8 mouse cellular contexts compared by ENCODE assay signal in genomic region chr7:118437101-118437802, GRCm38 (mm10). TPM values are rescaled to one million over a fixed set of nuclear protein-coding genes. Genes with fewer than 3 reads are reported as not detected.
DNase-seq lines count a peak whose midpoint lies in the region; ATAC-seq lines count a peak whose summit lies in the region.

No protein-coding gene starts in this region.

- intact Hi-C loops in gastrocnemius, postnatal 36 days (cut with DNase I) = no loop called here
- intact Hi-C loops in left cerebral cortex, postnatal 10 days (cut with DNase I) = no loop called here

- DNase-seq in gastrocnemius, postnatal 10 days = peak; percentile 53
- no peak for DNase-seq in gastrocnemius, postnatal 36 days
- DNase-seq in right cerebral cortex, postnatal 14 days = peak; percentile 43
- DNase-seq in right cerebral cortex, postnatal 36 days (ENCODE audit: low spot score in 2 of 2) = no peak
- peak; percentile 31 for DNase-seq in c-Kit-positive CD71-positive TER-119-negative erythroid progenitor cells, embryonic 14.5 days (ENCODE audit: low read depth)
- DNase-seq in left cerebral cortex, postnatal 10 days (ENCODE audit: extremely low spot score in 1 of 2, low spot score in 2 of 2) = no peak
- DNase-seq in heart, adult 8-10 months (ENCODE audit: low spot score) = no peak

- ATAC-seq in megakaryocyte, adult 5-6 weeks (ENCODE audit: poor library complexity, severe bottlenecking) = peak; percentile 88

RNA-seq across cellular contexts. Expression of gene Syt17, which starts 10.8 kb away (rescaled TPM):
- total RNA-seq in gastrocnemius, postnatal 10 days (2021) = 1 to 10 TPM; 1.4 to 2.2 TPM
- total RNA-seq in gastrocnemius, postnatal 36 days (2021) = under 1 TPM; 0.27 to 0.38 TPM
- not detected in 2 replicates for total RNA-seq in megakaryocyte, adult 5-6 weeks (2015)
- not detected in 2 replicates for total RNA-seq in megakaryocyte, adult 5-6 weeks (2017)
- 10 to 100 TPM; 47.9 to 51.3 TPM for total RNA-seq in left cerebral cortex, postnatal 10 days (2021)
- total RNA-seq in heart, adult 8-10 months (2022) = 1 to 10 TPM in 1 of 4 experiments, under 1 TPM in 3; 0.84 to 1.0 (median 0.96) TPM

RNA-seq across cellular contexts. Expression of gene Itpripl2, which starts 54.5 kb away (rescaled TPM):
- 10 to 100 TPM; 21.3 to 29.2 TPM for total RNA-seq in gastrocnemius, postnatal 10 days (2021)
- total RNA-seq in gastrocnemius, postnatal 36 days (2021) = 1 to 10 TPM; 8.0 to 8.8 TPM
- total RNA-seq in megakaryocyte, adult 5-6 weeks (2015) = 16.5 and 17.1 TPM in 2 replicates
- 32.1 and 36.1 TPM in 2 replicates for total RNA-seq in megakaryocyte, adult 5-6 weeks (2017)
- total RNA-seq in left cerebral cortex, postnatal 10 days (2021) = 1 to 10 TPM; 3.6 to 3.9 TPM
- total RNA-seq in heart, adult 8-10 months (2022) = 10 to 100 TPM; 15.0 to 23.1 (median 19.3) TPM

Comparison
In these comparisons a context has a peak if more than half of its experiments do, and no peak if none do; other contexts are left out.
1. DNase-seq: peak in gastrocnemius, postnatal 10 days (single experiment), right cerebral cortex, postnatal 14 days (single experiment) and c-Kit-positive CD71-positive TER-119-negative erythroid progenitor cells, embryonic 14.5 days (single experiment); none in gastrocnemius, postnatal 36 days (0 of 2), right cerebral cortex, postnatal 36 days (0 of 2), left cerebral cortex, postnatal 10 days (0 of 2) and heart, adult 8-10 months (single experiment).
2. RNA of gene Syt17, which starts 10.8 kb away (total RNA-seq): 47.9 to 51.3 TPM in left cerebral cortex, postnatal 10 days; 1.4 to 2.2 TPM in gastrocnemius, postnatal 10 days, 0.84 to 1.0 TPM in heart, adult 8-10 months, 0.27 to 0.38 TPM in gastrocnemius, postnatal 36 days and not detected in megakaryocyte, adult 5-6 weeks; every median in the first group is over 10 times any median in the second.